Mouse (Mus musculus) liver, embryonic 12.5 days (tissue): ENCODE data around the gene Sobp. TPM values are rescaled to one million over a fixed set of nuclear protein-coding genes. Genes with fewer than 3 reads are reported as not detected.

Experiments
- ATAC-seq: fragments of 200-750 bp; cut with Nextera tagmentation; 2 replicates; pipeline ENCODE4 v1.8.0; 2017; ENCODE audit warnings: moderate number of reproducible peaks, mild to moderate bottlenecking, moderate library complexity
- H3K27ac ChIP-seq: fragments of 300-500 bp; sonication (generic); 2 replicates; pipeline ENCODE4 v1.5.1; 2016; ENCODE audit warnings: mild to moderate bottlenecking
- H3K27me3 ChIP-seq: fragments of 300-500 bp; sonication (generic); replicated peaks from 2 replicates; pipeline ENCODE4 v1.6.1; 2016; ENCODE audit warnings: mild to moderate bottlenecking, moderate library complexity
- H3K36me3 ChIP-seq: fragments of 300-500 bp; sonication (generic); 2 replicates; pipeline ENCODE4 v1.6.1; 2016; ENCODE audit warnings: mild to moderate bottlenecking, moderate library complexity
- H3K4me1 ChIP-seq: fragments of 300-500 bp; sonication (generic); 2 replicates; pipeline ENCODE4 v1.6.1; 2016
- H3K4me2 ChIP-seq: fragments of 300-500 bp; sonication (generic); 2 replicates; pipeline ENCODE4 v1.6.1; 2016; ENCODE audit warnings: mild to moderate bottlenecking, moderate library complexity
- H3K4me3 ChIP-seq: fragments of 300-500 bp; sonication (generic); 2 replicates; pipeline ENCODE4 v1.5.1; 2016; ENCODE audit warnings: mild to moderate bottlenecking, moderate library complexity
- H3K9ac ChIP-seq: fragments of 300-500 bp; sonication (generic); 2 replicates; pipeline ENCODE4 v1.6.1; 2016; ENCODE audit warnings: mild to moderate bottlenecking, moderate library complexity
- H3K9me3 ChIP-seq: fragments of 300-500 bp; sonication (generic); replicated peaks from 2 replicates; pipeline ENCODE4 v1.6.1; 2016; ENCODE audit warnings: mild to moderate bottlenecking, moderate library complexity
- WGBS: fragments of 180-500 bp; shearing (Covaris S2); methylation state at CpG from one replicate; pipeline ENCODE4 v1.1.7; 2016; ENCODE audit not compliant: insufficient replicate concordance; 5-methylcytosine and 5-hydroxymethylcytosine counted together
- polyA plus RNA-seq: library from polyadenylated mRNA; unstranded; fragments of >200 nt; fragmentation: Nextera tagmentation; extraction: Ambion mirVana; gene quantifications from 2 replicates; pipeline ENCODE4 v1.2.1, GENCODE M21; 2016

Sobp gene
- polyA plus RNA-seq, 1 experiment from 2014 or later: 0.04 TPM

DNA sequence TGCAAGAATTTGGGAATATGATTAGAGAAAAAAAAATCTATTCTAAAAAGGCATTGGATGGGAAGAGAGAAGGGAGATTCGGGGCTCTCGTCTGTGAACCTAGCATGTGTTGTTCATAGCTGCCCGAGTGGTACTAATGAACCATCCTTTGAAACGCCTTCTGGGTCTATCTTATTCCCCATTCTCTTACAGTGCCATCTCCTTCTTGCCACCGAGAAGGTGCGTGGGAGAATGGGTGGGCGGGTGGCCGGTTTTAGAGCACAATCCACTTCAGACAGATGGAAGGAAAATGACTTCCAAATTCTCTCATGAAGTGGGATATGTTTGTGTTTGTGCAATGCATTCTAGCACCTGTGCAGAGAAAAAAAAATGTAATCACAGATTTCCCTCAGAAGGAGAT lies 67.7 kb downstream of the Sobp start:
- H3K27ac ChIP-seq: no peak overlapping the region
- no peak overlapping the region for H3K9ac ChIP-seq
- 69% methylated on average over 8 of the region's 8 CpGs for WGBS
- no peak for ATAC-seq
- H3K4me2 ChIP-seq: no peak overlapping the region
- no peaks in the 10 kb centered on the region for H3K4me1 ChIP-seq
- H3K36me3 ChIP-seq: no peaks in the 10 kb centered on the region
- no peak overlapping the region for H3K4me3 ChIP-seq
- no peaks in the 10 kb centered on the region for H3K9me3 ChIP-seq
- no peaks in the 10 kb centered on the region; the same call in 1 of the 2 replicates for H3K27me3 ChIP-seq

DNA sequence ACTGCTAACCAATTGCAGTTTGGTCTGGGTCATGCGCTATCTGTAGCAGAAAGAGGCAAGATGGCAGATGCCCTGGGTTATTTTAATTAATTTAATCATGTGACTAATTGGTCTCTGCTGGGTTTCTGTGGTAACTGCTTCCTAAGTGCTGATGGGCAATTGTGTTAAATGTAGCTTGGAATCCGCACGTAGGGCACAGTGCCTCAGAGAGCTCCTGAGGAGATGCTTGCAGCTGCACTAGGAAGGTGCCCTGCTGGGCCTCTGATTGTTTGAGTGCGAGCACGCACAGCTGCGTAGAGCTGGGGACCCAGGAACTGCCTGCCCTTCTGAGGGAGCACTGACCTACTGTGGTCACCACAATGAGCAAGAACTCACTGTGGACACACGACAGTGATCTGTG lies 68.1 kb downstream of the Sobp start:
- no peak overlapping the region for H3K4me2 ChIP-seq
- 40% methylated on average over 7 of the region's 7 CpGs for WGBS
- no peak overlapping the region for H3K27ac ChIP-seq
- no peaks in the 10 kb centered on the region; the same call in 1 of the 2 replicates for H3K27me3 ChIP-seq
- H3K9ac ChIP-seq: no peak overlapping the region
- H3K9me3 ChIP-seq: no peaks in the 10 kb centered on the region
- no peak for ATAC-seq
- no peaks in the 10 kb centered on the region for H3K36me3 ChIP-seq
- no peak overlapping the region for H3K4me3 ChIP-seq
- H3K4me1 ChIP-seq: no peaks in the 10 kb centered on the region

DNA sequence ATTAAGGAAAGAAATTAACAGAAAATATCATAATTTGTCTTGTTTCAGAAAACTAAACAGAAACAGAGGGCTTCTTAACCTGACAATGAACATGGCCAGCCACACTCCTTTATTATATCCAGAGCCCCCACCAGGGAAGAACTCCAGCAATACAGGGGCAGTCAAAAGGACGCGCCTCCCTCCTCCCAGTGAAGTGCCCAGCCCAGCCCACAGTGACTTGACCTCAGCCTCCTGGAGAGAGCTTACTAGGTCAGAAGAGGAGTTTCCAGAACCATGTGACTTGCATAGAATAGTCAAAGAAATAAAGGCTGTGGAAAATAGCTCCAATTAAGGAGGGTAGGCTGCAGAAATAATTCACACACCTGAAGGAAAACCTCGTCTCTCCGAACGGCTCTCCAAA lies 73.8 kb downstream of the Sobp start:
- H3K36me3 ChIP-seq: no peaks in the 10 kb centered on the region
- no peaks in the 10 kb centered on the region for H3K4me1 ChIP-seq
- no peak overlapping the region for H3K4me2 ChIP-seq
- no peaks in the 10 kb centered on the region for H3K9me3 ChIP-seq
- H3K27ac ChIP-seq: no peak overlapping the region
- H3K4me3 ChIP-seq: no peak overlapping the region
- H3K27me3 ChIP-seq: no peaks in the 10 kb centered on the region; the same call in 1 of the 2 replicates
- 73% methylated on average over 5 of the region's 5 CpGs for WGBS
- H3K9ac ChIP-seq: no peak overlapping the region
- no peak for ATAC-seq

DNA sequence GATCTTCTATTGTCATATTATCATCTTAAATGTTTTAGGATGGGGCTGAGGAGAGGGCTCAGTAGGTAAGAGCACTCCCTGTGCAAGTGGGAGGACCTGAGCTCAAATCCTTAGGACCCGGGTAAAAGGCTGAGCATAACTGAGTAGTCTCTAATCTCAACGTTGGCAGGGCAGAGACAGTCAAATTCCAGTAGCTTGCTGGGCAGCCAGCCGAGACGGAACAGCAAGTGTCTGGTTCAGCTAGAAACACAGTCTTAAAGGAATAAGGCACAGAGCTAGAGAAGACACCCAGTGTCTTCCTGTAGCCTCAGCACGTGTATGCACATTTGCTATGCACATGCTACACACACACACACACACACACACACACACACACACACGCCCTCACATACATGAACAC lies 75.1 kb downstream of the Sobp start:
- H3K27ac ChIP-seq: no peak overlapping the region
- no peaks in the 10 kb centered on the region; the same call in 1 of the 2 replicates for H3K27me3 ChIP-seq
- H3K9ac ChIP-seq: no peak overlapping the region
- no peaks in the 10 kb centered on the region for H3K4me1 ChIP-seq
- 62% methylated on average over 6 of the region's 6 CpGs for WGBS
- no peaks in the 10 kb centered on the region for H3K36me3 ChIP-seq
- H3K4me2 ChIP-seq: no peak overlapping the region
- no peak for ATAC-seq
- no peaks in the 10 kb centered on the region for H3K9me3 ChIP-seq
- no peak overlapping the region for H3K4me3 ChIP-seq

DNA sequence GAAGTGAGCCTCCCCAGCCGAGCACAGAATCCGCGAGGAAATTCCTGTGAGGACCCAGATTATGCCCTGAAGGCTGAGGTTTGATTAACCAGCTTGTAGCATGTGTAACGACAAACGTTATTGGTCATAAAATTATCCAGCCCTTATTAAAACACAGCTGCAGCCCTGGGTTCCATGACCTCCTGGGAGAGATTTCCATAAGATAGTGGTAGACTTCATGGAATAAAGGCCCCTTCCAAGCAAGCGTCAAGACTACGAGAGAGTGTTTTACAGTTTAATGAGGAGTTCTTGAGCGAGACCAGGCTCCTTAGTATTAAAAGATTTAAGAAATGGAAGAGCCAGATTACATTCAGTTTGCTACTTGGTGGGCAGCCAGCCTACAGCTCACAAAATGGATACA lies 76.6 kb downstream of the Sobp start:
- Histone ChIP-seq H3K27me3 (no peaks in the 10 kb centered on the region; the same call in 1 of the 2 replicates), H3K4me2 (no peak overlapping the region), H3K4me1 (no peaks in the 10 kb centered on the region), H3K27ac (no peak overlapping the region), H3K9me3 (no peaks in the 10 kb centered on the region), H3K4me3 (no peak overlapping the region), H3K9ac (no peak overlapping the region), H3K36me3 (no peaks in the 10 kb centered on the region)
- no peak for ATAC-seq
- WGBS: 66% methylated on average over 8 of the region's 8 CpGs

DNA sequence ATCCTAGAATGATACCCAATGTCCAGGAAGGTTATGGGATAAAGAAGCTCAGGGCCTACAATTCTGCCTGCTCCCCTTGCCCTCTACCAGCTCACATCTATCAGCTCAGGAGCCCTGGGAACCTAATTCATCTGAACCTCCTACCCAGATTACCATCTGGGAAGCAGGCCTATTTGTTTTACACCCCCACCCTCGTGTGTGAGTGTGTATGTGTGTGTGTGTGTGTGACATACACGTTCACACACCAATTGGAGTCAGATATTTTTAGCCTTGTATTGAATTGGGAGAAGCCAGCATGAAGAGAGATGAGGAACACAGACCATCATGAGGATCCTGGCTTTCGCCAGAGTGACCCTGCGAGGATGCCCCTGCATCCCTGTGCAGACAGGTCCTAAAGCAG lies 77.7 kb downstream of the Sobp start:
- Histone ChIP-seq H3K4me2 (no peak overlapping the region), H3K4me3 (no peak overlapping the region), H3K9ac (no peak overlapping the region), H3K9me3 (no peaks in the 10 kb centered on the region), H3K36me3 (no peaks in the 10 kb centered on the region), H3K27me3 (no peaks in the 10 kb centered on the region; the same call in 1 of the 2 replicates), H3K27ac (no peak overlapping the region), H3K4me1 (no peaks in the 10 kb centered on the region)
- WGBS: 55% methylated on average over 4 of the region's 4 CpGs
- no peak for ATAC-seq

DNA sequence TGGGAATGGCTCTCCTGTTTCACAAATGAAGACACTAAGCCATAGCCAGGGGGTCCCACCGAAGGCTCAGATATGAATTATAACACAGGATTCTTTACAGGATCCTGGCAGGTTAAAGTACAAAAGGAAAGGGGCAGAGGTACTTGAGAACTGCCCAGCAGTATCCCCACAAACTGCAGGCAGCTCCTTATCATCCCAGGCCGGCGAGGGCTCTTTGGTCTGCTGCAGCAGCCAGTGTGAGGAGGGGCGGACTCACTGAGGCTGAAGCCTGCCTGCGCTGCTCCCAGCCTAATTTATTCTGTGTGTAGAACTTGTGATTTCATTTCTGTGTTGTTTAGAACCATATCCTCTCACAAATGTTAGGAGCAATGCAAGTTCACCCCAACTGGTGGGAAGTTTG lies 79.8 kb downstream of the Sobp start:
- H3K27ac ChIP-seq: no peak overlapping the region
- H3K4me2 ChIP-seq: no peak overlapping the region
- no peaks in the 10 kb centered on the region; the same call in 1 of the 2 replicates for H3K27me3 ChIP-seq
- H3K9me3 ChIP-seq: no peaks in the 10 kb centered on the region
- no peaks in the 10 kb centered on the region for H3K36me3 ChIP-seq
- ATAC-seq: no peak
- no peak overlapping the region for H3K4me3 ChIP-seq
- H3K9ac ChIP-seq: no peak overlapping the region
- H3K4me1 ChIP-seq: no peaks in the 10 kb centered on the region
- 35% methylated on average over 5 of the region's 5 CpGs for WGBS

DNA sequence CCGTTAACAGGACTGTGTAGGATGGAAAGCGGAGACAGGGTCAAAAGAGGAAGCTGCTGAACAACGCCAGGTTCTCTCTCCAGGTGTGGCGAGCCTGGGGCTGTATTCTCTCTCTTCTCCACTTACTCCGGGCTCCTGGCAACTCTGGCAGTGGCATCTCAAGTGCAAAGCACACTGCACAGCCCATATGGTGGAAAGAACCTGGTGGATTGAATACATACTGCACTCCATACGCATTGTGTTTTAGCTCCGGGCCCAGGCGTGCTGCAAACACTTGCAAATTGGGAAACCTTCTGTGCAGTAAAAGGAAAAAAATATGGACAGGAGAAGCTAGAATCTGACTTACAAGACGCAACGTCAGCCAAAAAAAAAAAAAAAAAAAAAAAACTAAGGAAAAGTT lies 80.9 kb downstream of the Sobp start:
- ATAC-seq: no peak

DNA sequence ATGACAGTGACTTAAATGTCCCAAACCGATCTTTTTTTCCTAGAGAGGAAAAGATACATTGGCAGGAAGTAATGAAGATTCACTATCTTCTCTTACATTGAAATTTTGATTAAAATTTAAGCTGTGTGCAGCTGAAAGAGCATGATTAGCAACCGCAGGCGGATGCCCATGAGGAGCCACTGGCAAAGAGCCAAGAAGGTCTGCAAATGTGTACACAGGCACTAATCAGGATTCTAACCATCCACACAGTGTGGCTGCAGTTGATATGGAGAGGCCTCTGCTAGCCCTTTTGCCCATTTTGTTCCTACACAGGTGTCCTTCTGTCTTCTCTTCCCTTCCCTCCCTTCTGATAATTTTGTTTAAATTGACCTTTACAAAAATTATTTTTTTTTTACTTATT lies 84.3 kb downstream of the Sobp start:
- no peaks in the 10 kb centered on the region; the same call in 1 of the 2 replicates for H3K27me3 ChIP-seq
- H3K9me3 ChIP-seq: no peaks in the 10 kb centered on the region
- H3K36me3 ChIP-seq: no peaks in the 10 kb centered on the region
- H3K27ac ChIP-seq: no peak overlapping the region
- no peak overlapping the region for H3K4me3 ChIP-seq
- H3K4me2 ChIP-seq: no peak overlapping the region
- no peak for ATAC-seq
- H3K9ac ChIP-seq: no peak overlapping the region
- no peaks in the 10 kb centered on the region for H3K4me1 ChIP-seq
- 61% methylated on average over 3 of the region's 3 CpGs for WGBS

More for the DNA sequence above, 80.9 kb downstream of the Sobp start:
- Histone ChIP-seq H3K27me3 (no peaks in the 10 kb centered on the region; the same call in 1 of the 2 replicates), H3K27ac (no peak overlapping the region), H3K4me1 (no peaks in the 10 kb centered on the region), H3K4me2 (no peak overlapping the region), H3K9me3 (no peaks in the 10 kb centered on the region), H3K36me3 (no peaks in the 10 kb centered on the region), H3K9ac (no peak overlapping the region), H3K4me3 (no peak overlapping the region)
- 62% methylated on average over 10 of the region's 10 CpGs for WGBS

DNA sequence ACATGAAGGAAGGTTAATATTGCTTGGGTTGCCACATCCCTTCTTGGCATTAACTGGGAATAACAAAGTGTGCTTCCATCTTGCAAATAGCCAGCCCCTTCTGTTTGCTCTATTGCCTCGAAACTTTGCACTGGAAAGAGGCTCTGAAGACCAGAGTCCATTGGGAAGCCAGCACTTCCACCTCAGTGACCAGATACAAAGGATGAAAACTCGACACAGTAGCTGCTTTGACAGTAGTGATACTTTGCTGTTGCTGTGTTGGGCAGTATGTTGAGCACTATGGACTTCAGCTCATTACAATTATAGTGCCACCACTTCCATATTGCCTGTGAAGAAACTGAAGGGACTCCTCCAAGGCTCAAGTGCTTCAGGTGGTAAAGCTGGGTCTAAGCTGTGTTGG lies 86.9 kb downstream of the Sobp start:
- ATAC-seq: no peak
- Histone ChIP-seq H3K9ac (no peak overlapping the region), H3K4me2 (no peak overlapping the region), H3K9me3 (no peaks in the 10 kb centered on the region), H3K27me3 (no peaks in the 10 kb centered on the region), H3K36me3 (no peaks in the 10 kb centered on the region), H3K27ac (no peak overlapping the region), H3K4me1 (no peaks in the 10 kb centered on the region), H3K4me3 (no peak overlapping the region)
- WGBS: 36% methylated on average over 2 of the region's 2 CpGs

DNA sequence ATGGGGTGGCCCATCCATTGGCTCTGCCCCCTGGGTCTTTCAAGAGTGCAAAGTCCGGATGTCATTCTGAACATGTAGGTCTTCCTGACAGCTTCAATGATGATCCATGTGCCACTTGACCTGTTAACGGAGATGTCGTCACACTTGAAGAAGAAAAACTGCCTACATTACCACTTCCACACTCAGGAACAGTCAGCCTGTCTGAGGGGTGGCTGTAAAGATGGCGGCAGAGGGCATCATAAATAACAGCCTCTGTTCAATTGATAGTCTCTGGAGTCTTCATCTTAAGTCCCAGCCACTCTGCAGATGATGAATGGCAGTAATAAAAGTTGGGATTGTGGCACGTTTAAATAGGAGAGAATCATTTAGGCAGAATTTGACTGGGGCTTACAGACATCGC lies 87.4 kb downstream of the Sobp start:
- Histone ChIP-seq H3K9ac (no peak overlapping the region), H3K9me3 (no peaks in the 10 kb centered on the region), H3K4me3 (no peak overlapping the region), H3K4me1 (no peaks in the 10 kb centered on the region), H3K4me2 (no peak overlapping the region), H3K27ac (no peak overlapping the region), H3K36me3 (no peaks in the 10 kb centered on the region), H3K27me3 (no peaks in the 10 kb centered on the region)
- no peak for ATAC-seq
- 68% methylated on average over 6 of the region's 6 CpGs for WGBS

DNA sequence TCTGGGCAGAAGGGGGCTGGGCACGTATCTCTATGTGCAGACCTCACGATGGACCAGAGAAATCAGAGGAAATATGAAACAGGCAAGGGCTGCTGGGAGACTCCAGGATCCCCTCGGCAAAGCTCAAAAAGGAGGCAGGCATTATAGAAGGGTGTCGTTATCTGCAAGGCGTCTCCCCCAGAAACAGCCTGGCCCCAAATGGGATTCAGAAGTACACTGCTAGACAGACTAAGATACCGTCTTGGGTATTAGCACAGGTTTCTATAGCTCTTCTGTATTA lies 90.3 kb downstream of the Sobp start:
- no peak for ATAC-seq
- no peak overlapping the region for H3K27ac ChIP-seq
- no peaks in the 10 kb centered on the region for H3K4me1 ChIP-seq
- no peaks in the 10 kb centered on the region for H3K9me3 ChIP-seq
- H3K36me3 ChIP-seq: no peaks in the 10 kb centered on the region
- H3K4me2 ChIP-seq: no peak overlapping the region
- no peak overlapping the region for H3K9ac ChIP-seq
- 58% methylated on average over 6 of the region's 6 CpGs for WGBS
- H3K4me3 ChIP-seq: no peak overlapping the region
- no peaks in the 10 kb centered on the region for H3K27me3 ChIP-seq

DNA sequence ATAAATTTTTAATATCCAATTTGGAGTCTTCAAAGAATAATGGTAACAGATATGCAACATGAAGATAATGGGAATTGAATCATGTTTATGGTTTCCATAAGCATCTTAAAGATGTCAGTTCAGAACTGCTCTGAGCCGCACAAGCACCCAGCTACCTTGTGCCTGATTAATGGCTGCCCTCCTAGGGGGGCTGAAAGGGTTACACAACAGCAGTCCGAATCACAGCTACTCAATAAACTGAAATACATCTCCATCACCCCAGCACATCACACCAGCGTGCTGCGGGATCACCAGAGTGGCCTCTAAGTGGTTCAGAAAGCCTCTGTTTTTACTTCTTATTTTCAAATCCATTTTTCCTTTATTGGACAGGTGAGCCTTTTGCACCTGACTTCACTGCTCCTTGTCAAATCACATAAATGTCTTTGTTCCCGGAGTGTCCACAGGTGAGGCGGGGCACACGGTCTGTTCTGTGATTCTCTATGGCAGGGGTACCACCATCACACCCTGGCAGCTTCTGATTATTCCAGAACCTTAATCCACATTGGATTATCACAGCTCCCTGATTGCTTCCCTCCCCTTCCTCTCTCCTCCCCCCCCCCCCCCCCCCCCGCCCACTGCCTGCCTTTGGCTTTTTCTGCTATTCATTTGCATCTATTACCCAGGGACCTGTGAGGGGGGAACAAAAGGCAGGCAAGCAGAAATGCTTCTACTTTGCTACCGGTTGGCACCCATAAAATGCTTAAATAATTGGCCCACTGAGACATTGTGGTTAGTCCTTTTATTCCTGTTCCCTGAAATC lies 90.8 kb downstream of the Sobp start:
- Histone ChIP-seq H3K4me2 (no peak overlapping the region), H3K9ac (no peak overlapping the region), H3K9me3 (no peaks in the 10 kb centered on the region), H3K27ac (no peak overlapping the region), H3K4me1 (no peaks in the 10 kb centered on the region), H3K27me3 (no peaks in the 10 kb centered on the region), H3K36me3 (no peaks in the 10 kb centered on the region), H3K4me3 (no peak overlapping the region)
- ATAC-seq: no peak
- WGBS: 67% methylated on average over 8 of the region's 9 CpGs
